Mouse (Mus musculus) left cerebral cortex, postnatal 4 days (tissue): ENCODE measurements around the gene Camta1. TPM values are rescaled to one million over a fixed set of nuclear protein-coding genes. Genes with fewer than 3 reads are reported as not detected.
A peak's percentile ranks its signal among the peaks of the same experiment; 100 is the strongest.

ENCODE experiments used
- DNase-seq: peaks from one replicate; pipeline ENCODE4 v3.0.0-alpha.2; 2022
- intact Hi-C: fragments of 180-260 bp; cut with DNase I; formaldehyde crosslinking; loops from one replicate; pipeline ENCODE4 v1.15.1; 2025
- total RNA-seq, 2 experiments: library from RNA; stranded (reverse); gene quantifications; 2 replicates each; pipeline ENCODE4 v1.2.3; 2021

The Camta1 gene
- total RNA-seq, 2 experiments from 2014 or later: 198 to 204 TPM

DNA sequence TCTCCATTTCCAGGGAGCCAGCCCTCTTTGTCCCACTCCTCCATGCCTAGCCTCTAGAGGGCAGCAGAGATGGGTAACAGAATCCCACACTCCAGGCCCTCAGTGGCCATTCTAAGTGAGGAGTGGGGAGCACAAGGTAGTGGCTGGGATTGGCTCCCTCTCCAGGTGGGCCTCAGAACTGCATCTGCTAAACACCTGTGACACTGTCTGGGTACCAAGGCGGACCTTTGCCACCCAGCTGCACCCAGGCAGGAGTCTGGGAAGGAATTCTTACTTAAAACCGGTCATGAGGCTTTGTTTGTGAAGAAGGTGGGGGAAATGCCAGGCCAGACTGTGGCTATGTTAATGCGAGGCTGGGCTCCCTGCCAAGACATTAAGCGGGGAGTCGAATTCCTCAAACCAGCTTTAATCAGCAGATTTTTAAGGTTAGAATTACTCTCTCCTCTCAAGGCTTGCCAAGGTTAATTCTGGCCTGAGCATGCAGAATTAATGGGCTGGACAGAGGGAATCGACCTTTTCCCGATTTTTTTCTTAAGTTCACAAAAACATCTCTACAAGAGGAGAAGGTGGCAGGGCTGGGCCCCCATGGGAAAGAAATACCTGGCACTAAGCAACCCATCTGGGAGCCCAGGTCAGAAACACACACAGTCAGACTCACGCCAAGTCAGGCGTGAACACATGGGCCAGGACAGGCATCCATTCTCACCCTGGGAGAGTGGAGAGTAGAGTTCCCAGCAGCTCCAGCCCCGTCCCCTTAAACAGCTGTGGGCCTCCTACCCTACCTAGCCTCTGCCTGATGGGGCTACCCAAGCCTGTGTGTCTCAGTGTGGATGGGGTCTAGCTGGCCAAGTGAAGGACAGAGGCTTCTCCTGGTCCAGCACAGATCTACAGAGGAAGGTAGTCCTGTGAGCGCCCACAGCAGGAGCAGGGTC is 559.2 kb downstream of the Camta1 start:
- intact Hi-C loops: no loop called here

GRCm38 (mm10) chr4:151301337-151301736 is 560.3 kb downstream of the Camta1 start:
- peak; percentile 34 for DNase-seq
- intact Hi-C loops: no loop called here

More for the DNA sequence above, 559.2 kb downstream of the Camta1 start:
- DNase-seq: peak; percentile 71

DNA sequence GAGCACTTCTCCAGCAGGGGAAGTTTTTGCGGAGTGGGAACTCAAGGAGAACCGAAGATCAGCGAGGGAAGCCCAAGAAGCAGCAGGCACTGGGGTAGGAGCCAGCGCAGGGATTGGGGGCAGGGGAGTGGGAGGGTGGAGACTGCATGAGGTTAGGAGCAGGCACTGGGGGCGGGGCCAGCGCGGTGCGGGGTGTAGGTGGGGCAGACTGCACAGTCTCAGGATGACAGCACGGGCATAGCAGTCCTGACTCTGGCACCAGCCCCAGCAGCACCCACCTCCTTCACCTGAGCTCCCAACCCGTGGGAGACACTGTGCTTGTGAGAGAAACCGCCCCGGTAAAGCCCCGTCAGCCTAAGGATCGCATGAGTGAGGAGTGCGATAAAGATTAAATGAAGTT is 561.0 kb downstream of the Camta1 start:
- intact Hi-C loops: no loop called here
- DNase-seq: no peak

DNA sequence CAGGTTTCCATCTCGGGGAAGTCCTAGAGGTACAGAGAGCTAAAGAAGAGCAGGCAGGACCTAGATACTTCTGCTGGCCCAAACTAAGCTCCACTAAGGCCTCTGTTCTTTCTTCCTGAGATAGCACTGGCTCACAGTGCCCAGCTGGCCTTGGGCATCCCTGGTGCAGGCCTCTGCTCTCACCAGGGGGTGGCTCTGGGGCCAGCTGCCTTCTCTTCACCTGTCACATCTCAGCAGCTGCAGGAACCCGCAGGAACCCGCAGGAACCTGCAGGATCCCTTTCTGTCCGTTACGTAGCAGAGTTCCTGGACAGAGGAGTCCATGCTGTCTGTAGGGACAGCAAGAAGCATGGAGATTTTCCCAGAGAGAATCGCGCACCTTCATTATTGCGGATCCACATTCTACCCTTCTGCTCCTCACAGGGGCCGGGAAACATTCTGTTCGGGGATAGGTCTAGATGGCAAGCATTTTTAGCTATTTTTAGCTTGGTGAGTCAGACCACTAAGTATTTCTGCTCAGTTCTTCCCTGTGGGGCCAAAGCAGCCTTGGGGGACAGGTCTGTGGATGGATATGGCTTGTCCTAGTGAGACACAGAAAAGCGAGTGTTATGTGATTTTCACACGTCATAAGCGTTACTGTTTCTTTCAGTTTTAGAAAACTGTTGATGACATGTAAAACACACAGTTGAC is 566.0 kb downstream of the Camta1 start:
- intact Hi-C loops: no loop called here
- DNase-seq: no peak

DNA sequence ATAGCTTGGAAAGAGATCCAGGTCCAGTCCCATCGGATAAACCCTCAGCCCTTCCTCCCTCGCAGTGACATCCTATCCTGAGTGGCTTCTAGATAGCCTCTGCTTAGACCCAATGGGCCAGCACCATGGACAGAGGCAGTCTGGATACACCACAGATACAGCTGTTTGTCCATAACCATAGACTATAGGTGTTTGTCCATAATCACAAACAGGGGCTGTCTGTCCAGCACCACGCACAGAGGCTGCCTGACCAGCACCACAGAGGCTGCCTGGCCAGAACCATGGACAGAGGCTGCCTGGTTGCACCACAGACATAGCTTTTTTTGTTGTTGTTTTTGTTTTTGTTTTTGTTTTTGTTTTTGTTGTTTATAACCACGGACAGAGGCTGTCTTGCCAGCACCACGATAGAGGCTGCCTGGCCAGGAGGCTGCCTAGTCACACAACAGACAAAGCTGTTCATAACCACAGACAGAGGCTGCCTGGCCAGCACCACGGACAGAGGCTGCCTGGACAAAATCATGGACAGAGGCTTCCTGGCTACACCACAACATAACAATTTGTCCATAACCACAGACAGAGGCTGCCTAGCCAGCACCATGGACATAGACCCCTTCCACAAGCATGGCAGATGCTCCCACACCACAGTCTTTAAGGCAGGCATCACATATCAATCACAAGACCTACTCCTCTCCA is 572.6 kb downstream of the Camta1 start:
- intact Hi-C loops: no loop called here
- no peak for DNase-seq

GRCm38 (mm10) chr4:151285905-151286445 is 575.7 kb downstream of the Camta1 start:
- intact Hi-C loops: no loop called here
- DNase-seq: peak; percentile 45

DNA sequence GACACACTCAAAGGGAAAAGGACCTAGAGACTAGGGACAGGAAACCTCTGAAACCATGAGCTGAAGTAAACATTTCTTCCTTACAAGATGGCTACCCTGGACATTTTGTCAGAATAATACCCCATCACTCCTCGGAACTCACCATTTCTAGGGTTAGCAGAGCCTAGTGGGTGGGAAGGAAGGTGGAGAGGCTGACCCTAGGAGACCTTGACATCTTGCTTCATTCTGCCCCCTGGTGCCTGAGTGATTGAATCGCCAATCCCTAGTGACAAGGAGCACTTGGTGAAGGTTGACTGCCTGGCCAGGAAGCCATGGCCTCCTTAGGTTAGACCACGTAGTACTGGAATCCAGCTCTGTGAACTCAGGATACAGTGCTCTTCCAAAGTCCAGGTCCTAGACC is 576.2 kb downstream of the Camta1 start:
- intact Hi-C loops: no loop called here
- no peak for DNase-seq

GRCm38 (mm10) chr4:151283092-151283741 is 578.5 kb downstream of the Camta1 start:
- intact Hi-C loops: no loop called here

DNA sequence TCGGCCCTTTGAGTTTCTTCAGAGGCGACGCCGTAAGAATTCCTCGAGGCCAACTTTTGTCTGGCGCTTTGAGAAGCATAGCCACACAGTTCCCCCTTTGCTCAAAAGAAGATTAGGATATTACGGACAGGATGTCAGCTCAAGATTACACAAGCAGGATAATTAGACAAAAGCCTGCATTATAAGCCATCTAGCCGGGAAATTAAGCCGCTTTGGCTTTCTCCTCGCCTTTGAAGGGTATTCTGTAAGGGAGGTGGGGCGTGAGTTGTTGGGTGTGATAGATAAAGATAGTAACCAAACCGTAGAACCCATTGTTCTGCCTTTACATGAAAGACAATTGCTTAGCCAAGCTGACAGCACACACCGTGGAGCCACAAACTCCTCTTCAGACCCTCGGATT is 579.6 kb downstream of the Camta1 start:
- intact Hi-C loops: no loop called here
- no peak for DNase-seq

More at GRCm38 (mm10) chr4:151283092-151283741, 578.5 kb downstream of the Camta1 start:
- DNase-seq: peak; percentile 69

GRCm38 (mm10) chr4:151275292-151275691 is 586.4 kb downstream of the Camta1 start:
- DNase-seq: peak; percentile 77
- intact Hi-C loops: no loop called here

DNA sequence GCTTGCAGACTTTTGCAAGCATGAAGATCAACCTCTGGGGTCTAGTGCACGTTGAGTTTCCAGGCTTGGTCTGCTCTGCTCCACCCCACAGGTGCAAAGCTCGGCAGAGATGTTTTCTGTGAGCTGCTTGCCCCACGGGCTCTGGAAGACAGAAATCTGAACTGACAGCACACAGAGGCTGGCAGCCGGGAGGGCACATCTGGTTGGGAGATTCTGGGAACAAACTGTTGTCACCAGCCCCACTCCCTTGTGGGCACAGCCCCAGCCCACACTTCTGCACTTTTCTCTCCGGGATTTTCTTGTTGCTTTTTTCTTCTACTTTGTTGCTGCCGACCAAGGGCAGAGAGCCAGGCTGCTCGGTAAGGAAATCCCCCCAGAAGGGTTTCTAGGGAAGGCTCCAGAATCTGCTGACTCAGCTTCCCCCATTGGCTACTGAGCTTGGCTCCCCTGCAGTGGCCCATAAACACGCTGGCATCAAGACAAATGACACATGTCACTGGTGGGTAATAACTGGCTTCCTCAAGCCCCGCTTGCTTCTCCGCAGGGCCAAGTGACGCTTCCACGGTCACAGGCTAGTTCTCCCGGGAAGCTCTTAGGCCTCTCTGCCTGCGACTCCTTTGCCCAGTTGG is 597.8 kb downstream of the Camta1 start:
- DNase-seq: peak; percentile 53
- intact Hi-C loops: no loop called here

DNA sequence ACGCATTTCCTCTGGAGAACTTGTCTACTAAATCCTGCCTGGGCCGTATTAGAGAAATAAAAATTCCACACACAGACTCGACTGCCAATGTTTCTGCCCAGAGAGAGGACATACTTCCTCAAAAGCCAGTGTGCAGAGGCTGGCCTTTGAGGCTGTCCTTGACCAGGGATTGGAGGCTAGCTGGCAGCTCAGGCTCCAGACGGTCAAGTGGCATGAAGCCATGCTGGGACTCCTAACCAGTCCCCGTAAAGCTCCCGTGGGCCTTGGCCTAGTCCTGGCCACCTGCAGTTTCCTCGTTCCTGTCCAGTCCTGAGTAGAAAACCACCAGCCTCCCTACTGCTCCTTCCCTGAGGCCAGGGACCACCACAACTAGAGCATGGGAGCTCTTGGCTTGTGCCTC is 598.6 kb downstream of the Camta1 start:
- peak; percentile 41 for DNase-seq
- intact Hi-C loops: no loop called here

GRCm38 (mm10) chr4:151256622-151257021 is 605.1 kb downstream of the Camta1 start:
- DNase-seq: peak; percentile 58
- intact Hi-C loops: no loop called here

- DNase-seq: no peak
- intact Hi-C loops: no loop called here
Observed at GRCm38 (mm10) chr4:151250824-151251223, 610.9 kb downstream of the Camta1 start.

- intact Hi-C loops: no loop called here
- no peak for DNase-seq
Observed at GRCm38 (mm10) chr4:151245068-151245797, 616.4 kb downstream of the Camta1 start.

GRCm38 (mm10) chr4:151243445-151243844 is 618.2 kb downstream of the Camta1 start:
- intact Hi-C loops: no loop called here
- no peak for DNase-seq

GRCm38 (mm10) chr4:151242751-151243150 is 618.9 kb downstream of the Camta1 start:
- no peak for DNase-seq
- intact Hi-C loops: no loop called here

GRCm38 (mm10) chr4:151240465-151240864 is 621.2 kb downstream of the Camta1 start:
- intact Hi-C loops: no loop called here
- no peak for DNase-seq

- peak; percentile 88 for DNase-seq
- intact Hi-C loops: no loop called here
Observed at GRCm38 (mm10) chr4:151238970-151239684, 622.5 kb downstream of the Camta1 start.
